Mouse (Mus musculus): Measurements from ENCODE around the gene Spa17.

DNA sequence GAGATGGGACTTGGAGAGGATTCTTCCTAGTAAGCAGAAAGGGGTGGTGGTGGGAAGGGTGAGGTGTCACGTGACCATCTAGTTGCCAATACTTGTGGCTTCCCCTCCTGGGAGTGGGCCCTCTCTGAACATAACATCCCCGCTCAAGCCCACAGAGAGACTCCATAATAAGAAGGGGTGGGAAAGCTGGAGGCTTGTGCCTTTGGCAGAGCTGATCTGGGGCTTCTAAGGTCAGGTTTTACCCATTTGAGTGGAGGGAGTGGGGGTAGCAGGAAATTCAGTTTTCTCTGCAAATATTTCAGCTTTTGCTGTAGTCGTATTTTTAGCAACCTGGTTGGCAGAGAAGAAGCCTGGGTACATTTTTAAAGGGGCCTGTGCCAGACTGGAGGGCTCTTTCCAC lies 57.2 kb downstream of the Spa17 start:
- TF ChIP-seq POLR2A (IDR thresholded peaks at IDR 0.05; ENCODE audit: borderline replicate concordance, low read depth, low read length): no peak
- TF ChIP-seq CTCF (IDR thresholded peaks at IDR 0.05; ENCODE audit: low read depth, low read length): no peak
